Mouse (Mus musculus): ENCODE measurements around the gene Hpse2. TPM values are rescaled to one million over a fixed set of nuclear protein-coding genes. Genes with fewer than 3 reads are reported as not detected.

The Hpse2 gene
- total RNA-seq, 2 experiments from 2014 or later = 0.08 to 0.31 TPM

DNA sequence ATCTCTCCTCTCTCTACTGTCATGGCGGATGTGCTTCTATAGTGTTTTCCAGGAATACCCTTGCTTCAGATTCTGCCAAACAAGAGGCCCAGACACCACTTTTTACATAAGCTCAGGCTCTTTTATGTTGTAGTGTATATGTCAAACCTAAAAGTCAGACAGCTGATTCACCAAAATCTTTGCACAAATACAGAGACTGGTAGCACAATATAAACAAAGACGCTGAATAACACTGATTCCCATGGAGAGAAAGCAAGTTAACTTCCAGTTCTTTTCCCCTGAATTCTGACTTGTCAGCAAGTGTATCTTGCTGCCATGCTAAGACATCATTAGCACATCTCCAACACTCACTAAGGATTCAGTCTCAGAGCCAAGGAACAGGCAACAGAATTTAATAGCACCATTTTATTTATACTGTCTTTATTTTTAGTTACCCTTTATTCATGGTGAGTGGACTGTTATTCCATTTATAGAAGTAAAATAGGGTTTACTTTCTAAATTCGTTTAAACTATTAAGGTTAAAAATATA, 212.7 kb downstream of the Hpse2 start:
- intact Hi-C loops (cut with DNase I) = no loop called here
- DNase-seq (ENCODE audit: low spot score) = no peak

DNA sequence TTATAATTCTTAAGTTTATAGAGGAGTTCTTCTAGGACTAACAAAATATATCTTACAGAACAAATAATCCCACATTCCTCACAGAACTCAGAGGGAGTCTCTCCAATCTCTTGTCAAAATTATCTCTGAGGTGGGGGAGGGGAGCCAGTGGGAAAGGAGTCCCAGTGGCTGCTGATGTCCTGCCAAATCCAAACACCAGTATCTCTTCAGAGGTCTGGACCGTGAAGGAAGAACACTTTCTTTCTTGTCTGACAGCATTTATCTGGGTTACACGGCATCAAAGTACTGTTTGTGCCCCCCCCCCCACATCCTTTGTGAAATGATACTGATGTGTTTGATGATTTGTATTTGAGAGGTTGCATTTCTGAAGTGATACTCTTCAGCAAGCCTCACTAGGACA, 213.3 kb downstream of the Hpse2 start:
- no peak for DNase-seq (ENCODE audit: low spot score)
- intact Hi-C loops (cut with DNase I) = no loop called here

DNA sequence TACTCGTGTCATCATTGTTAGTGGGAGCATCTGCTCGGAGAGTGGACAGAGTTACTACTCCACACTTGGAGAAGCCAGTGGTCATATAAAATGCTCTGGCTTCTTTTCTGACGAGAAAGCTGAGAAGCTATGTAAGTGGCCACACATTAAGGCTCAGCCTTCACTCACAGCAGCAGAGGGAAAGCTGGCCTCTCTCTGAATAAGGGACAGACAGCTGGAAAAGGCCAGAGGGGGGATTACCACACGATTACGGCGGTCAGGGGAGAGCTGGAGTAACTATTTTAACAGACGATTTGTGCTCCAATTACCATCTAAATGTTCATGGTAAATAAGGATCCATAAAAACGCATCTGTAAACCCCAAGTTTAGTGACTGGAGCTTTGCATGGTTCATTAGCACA, 232.1 kb downstream of the Hpse2 start:
- DNase-seq (ENCODE audit: low spot score) = no peak
- intact Hi-C loops (cut with DNase I) = no loop called here

DNA sequence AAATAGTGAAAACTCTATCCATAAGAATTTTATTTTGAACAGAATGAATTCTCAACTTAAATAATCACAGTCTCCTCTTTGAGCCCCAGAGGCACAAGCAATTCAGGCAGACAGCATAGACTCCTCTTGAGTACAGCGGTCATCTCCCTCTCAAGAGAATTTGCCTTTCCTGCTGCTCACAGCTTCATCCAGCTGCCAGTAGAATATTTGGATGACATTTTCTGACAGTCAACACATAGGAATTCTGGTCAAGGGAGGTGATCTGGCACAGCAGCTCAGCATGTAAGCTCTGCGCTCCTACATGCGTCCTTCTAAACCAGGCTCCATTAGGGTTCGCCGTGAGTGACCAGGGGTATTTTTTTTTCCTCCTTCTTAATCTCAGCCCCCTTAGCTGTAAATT, 232.6 kb downstream of the Hpse2 start:
- DNase-seq (ENCODE audit: low spot score) = no peak
- intact Hi-C loops (cut with DNase I) = no loop called here

- DNase-seq (ENCODE audit: low spot score) = no peak
- intact Hi-C loops (cut with DNase I) = no loop called here
Observed at GRCm38 (mm10) chr19:43147901-43148300, 240.3 kb downstream of the Hpse2 start.

DNA sequence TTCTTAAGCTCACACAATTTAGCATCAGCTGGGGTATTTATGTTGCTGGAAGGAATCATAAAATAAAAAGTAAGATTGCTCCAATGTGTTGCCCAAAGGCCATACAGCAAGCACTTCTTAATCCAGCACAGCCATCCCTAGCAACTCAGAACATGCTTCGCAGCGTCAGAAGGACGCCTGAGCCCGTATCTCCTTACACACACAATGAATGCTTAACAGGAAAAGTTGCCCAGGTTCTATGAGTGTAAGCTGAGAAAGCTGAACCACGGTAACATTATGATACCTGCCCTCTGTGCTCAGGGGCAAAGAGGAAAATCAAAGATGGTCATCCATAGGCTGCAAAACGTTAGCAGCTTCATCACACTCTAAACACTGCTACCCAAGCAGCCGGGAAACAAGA, 241.3 kb downstream of the Hpse2 start:
- intact Hi-C loops (cut with DNase I) = no loop called here
- DNase-seq (ENCODE audit: low spot score) = no peak

- no peak for DNase-seq (ENCODE audit: low spot score)
- intact Hi-C loops (cut with DNase I) = no loop called here
Observed at GRCm38 (mm10) chr19:43141646-43142045, 246.5 kb downstream of the Hpse2 start.

- DNase-seq (ENCODE audit: low spot score) = no peak
- intact Hi-C loops (cut with DNase I) = no loop called here
Observed at GRCm38 (mm10) chr19:43109796-43110195, 278.4 kb downstream of the Hpse2 start.

DNA sequence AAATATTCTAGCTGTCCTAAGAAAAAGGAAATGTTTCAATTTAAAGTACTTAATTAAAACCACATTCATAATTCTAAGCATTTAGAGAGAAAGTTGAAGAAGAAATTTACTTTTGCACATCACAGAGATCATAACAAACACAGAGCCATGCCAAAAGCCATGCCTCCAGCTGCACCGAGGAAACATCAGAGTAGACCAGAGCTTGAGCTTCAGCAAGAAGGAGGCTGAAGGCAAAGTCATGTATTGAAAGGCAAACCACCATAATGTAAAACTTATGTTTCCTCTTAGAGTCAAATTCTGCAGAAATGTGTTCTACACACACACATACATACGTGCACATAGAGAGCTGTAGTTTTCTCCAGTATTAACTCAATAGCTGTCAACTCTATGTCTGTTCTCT, 291.2 kb downstream of the Hpse2 start:
- intact Hi-C loops (cut with DNase I) = no loop called here
- no peak for DNase-seq (ENCODE audit: low spot score)

DNA sequence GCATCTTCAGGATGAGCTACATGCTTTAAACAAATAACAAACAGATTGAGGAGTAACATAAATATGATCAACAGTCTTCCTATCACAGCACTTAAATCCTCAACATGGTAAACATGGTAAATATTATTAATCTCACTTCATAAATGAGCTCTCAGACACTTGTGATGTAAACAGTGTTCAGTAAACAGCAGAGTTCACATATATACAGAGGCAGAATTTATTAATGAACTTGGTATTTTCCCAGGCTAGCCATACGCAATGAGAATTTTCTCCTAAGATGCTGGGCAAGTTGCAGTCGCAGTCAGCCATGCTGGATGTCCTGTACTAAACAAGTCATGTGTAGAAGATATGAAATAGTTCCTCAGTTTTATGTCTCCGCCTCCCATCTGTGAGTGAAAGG, 300.9 kb downstream of the Hpse2 start:
- DNase-seq (ENCODE audit: low spot score) = no peak
- intact Hi-C loops (cut with DNase I) = no loop called here

DNA sequence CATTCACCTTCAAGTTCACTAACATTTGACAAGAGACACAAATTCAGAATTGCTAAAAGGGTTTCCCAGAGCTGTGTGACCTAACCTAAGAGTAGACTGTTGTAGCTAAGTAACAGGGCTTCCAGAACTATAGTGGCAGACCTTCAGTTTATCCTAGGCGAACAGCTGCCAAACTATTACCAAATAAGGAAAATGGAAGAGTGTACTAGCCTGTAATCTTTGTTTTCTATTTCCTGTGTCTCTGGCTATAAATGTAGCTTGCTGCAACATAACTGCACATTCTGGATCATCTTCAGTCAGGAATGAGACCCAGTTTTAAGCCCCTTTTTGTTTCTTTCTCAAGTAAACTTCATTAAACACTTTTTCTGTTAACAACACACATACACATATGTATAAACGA, 324.0 kb downstream of the Hpse2 start:
- DNase-seq (ENCODE audit: low spot score) = no peak

GRCm38 (mm10) chr19:43044506-43044905, 343.6 kb downstream of the Hpse2 start:
- intact Hi-C loops (cut with DNase I) = no loop called here
- no peak for DNase-seq (ENCODE audit: low spot score)

More for the DNA sequence above, 324.0 kb downstream of the Hpse2 start:
- intact Hi-C loops (cut with DNase I) = no loop called here

DNA sequence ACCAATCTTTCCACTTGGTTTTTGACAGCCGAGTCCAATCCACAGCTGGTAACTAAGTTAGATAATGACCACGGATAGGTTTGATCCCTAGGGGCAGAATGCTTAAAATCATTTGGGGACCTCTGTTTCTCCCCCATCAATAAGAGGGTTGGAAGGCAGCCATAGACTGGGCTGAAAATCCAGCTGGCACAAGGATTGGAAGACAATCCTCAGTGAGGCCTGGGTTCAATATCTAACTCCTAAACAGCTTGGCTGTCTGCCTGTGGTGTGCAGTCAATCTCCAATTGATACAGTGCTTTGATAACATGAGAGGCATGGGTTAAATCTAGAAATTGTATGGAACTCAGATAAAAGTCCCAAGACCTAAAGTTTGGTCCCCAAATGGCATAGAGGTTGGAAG, 345.4 kb downstream of the Hpse2 start:
- DNase-seq (ENCODE audit: low spot score) = no peak
- intact Hi-C loops (cut with DNase I) = no loop called here

DNA sequence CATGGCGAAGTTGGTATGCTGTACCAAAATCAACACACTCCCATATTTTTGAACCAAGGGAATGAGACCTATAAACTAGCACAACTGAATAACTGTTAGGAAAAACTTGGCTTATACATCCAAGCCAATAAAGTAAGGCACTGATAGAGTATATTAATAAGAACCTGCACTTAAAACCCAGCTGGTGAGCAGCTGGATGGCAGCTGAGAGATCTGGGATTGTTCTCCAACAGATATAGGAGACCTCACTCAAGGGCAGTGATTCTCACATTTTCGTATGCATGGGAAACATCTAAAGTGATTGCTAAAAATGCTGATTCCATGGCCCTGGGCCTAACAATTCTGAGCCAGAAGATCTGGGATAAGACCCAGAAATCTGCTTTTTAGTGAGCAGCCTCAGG, 345.9 kb downstream of the Hpse2 start:
- intact Hi-C loops (cut with DNase I) = no loop called here
- DNase-seq (ENCODE audit: low spot score) = no peak

DNA sequence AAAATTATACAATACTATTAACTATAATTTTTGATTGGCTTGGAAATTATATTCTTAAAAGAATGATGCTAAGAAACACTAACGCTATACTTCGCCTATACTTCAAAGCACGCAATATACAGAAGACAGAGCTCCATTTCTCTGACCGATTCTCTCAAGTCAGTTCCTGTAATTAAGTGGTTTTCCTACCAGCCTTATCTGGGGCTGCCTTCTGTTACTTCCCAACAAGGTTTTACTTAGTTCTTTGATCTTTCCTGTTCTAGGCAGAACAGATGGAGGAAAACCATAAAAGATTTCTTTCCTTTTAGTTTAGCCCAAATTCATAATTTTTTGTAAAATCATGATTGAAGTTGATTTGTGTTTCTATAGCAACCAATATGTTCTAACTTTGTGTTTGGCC, 351.8 kb downstream of the Hpse2 start:
- intact Hi-C loops (cut with DNase I) = no loop called here
- no peak for DNase-seq (ENCODE audit: low spot score)

GRCm38 (mm10) chr19:43027305-43027704, 360.9 kb downstream of the Hpse2 start:
- no peak for DNase-seq (ENCODE audit: low spot score)
- intact Hi-C loops (cut with DNase I) = loop anchor here (2.0 kb wide), 1 partner anchor 283 kb away; no protein-coding TSS in a partner anchor

GRCm38 (mm10) chr19:43022611-43023173, 365.5 kb downstream of the Hpse2 start:
- intact Hi-C loops (cut with DNase I) = loop anchor here (5.0 kb wide), 1 partner anchor 225 kb away; no protein-coding TSS in a partner anchor
- no peak for DNase-seq (ENCODE audit: low spot score)

- no peak for DNase-seq (ENCODE audit: low spot score)
- intact Hi-C loops (cut with DNase I) = no loop called here
Observed at GRCm38 (mm10) chr19:43018792-43019191, 369.4 kb downstream of the Hpse2 start.

GRCm38 (mm10) chr19:42996406-42996805, 391.7 kb downstream of the Hpse2 start:
- DNase-seq (ENCODE audit: low spot score) = no peak
- intact Hi-C loops (cut with DNase I) = no loop called here

DNA sequence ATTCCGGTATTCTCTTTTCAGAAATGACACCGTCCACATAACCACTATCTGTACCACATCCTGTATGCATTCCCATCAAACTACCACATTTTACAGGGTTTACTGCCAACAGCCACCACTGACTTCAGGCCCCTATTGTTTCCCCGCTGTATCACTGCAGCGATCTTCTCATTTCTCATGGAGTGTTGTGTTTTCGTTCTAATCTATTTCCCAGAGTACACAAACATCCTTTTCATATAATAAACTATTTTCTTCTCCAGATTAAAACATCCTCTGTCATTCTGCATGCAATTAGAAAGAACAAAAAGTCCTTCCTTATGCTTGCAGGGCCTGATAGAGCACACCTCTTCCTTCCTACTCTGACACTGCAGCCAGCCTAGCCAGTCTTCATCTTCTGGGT, 399.3 kb downstream of the Hpse2 start:
- no peak for DNase-seq (ENCODE audit: low spot score)
- intact Hi-C loops (cut with DNase I) = no loop called here

DNA sequence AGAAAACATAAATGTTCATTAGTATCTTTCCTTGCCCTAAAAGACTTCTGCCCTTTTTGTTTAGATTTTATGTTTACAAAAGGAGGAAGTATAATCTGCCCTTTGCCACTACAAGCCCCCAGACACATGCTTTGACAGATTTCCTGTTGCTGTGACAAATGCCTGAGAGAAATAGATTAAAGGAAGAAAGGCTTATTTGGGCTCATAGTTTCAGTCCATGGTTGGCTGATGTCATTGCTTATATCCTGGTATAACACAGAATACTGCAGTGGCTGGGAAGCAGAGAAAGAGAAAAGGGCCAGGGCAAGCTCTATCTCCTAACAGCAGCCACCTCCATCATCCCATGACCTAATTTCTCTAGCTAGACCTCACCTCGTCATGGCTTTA, 401.8 kb downstream of the Hpse2 start:
- DNase-seq (ENCODE audit: low spot score) = no peak
- intact Hi-C loops (cut with DNase I) = no loop called here

Data from heart, postnatal 25 days (tissue).